Mouse (Mus musculus) E14TG2a.4 (cell line): ENCODE results near the gene Pla2g16.

Source experiments
- H3K27me3 ChIP-seq: 2 replicates; pipeline ENCODE4 v1.6.1; 2014; ENCODE audit warnings: low read length, control low read depth; ENCODE audit not compliant: insufficient read depth
- H3K36me3 ChIP-seq: 2 replicates; pipeline ENCODE4 v1.6.1; 2014; ENCODE audit warnings: low read length, control low read depth; ENCODE audit not compliant: insufficient read depth
- H3K4me1 ChIP-seq: replicated peaks from 2 replicates; pipeline ENCODE4 v1.6.1; 2014; ENCODE audit warnings: low read depth, low read length, control low read depth
- H3K4me3 ChIP-seq: replicated peaks from 2 replicates; pipeline ENCODE4 v1.5.1; 2014; ENCODE audit warnings: mild to moderate bottlenecking, low read length
- H3K9me3 ChIP-seq: 2 replicates; pipeline ENCODE4 v1.6.1; 2014; ENCODE audit warnings: low read length, control low read depth
- CTCF ChIP-seq: conservative IDR thresholded peaks from 2 replicates; pipeline ENCODE4 v1.5.1; 2014; ENCODE audit warnings: low read length
- NANOG ChIP-seq: IDR thresholded peaks from 2 replicates; pipeline ENCODE4 v1.6.1; 2014; ENCODE audit warnings: borderline replicate concordance, low read length, mixed read lengths
- POU5F1 ChIP-seq: IDR thresholded peaks from 2 replicates; pipeline ENCODE4 v1.6.1; 2014; ENCODE audit warnings: low read length, borderline replicate concordance

The Pla2g16 gene

GRCm38 (mm10) chr19:7611942-7612757 lies 54.9 kb downstream of the Pla2g16 start, which contains the start of gene Hrasls5:
Gene Hrasls5 (plus strand): TSS chr19:7612541.
- peak within 1 kb of the TSS; percentile 79 for H3K4me3 ChIP-seq
- H3K9me3 ChIP-seq, result no peaks in the 10 kb centered on the region
- H3K4me1 ChIP-seq, result peaks cover 33% of the 10 kb centered on the region
- H3K36me3 ChIP-seq, result no peaks in the 10 kb centered on the region
- TF ChIP-seq POU5F1 (no peak), CTCF (peak; percentile 26; the same call in 1 of the 2 replicates)
- peaks cover 59% of the 10 kb centered on the region for H3K27me3 ChIP-seq

GRCm38 (mm10) chr19:7613151-7613550 lies 55.9 kb downstream of the Pla2g16 start:
- H3K4me1 ChIP-seq, result peaks cover 23% of the 10 kb centered on the region
- no peaks in the 10 kb centered on the region for H3K9me3 ChIP-seq
- no peak overlapping the region for H3K4me3 ChIP-seq
- TF ChIP-seq CTCF, result no peak
- no peak for TF ChIP-seq POU5F1
- no peak for TF ChIP-seq NANOG
- H3K27me3 ChIP-seq, result peaks cover 51% of the 10 kb centered on the region
- H3K36me3 ChIP-seq, result no peaks in the 10 kb centered on the region

GRCm38 (mm10) chr19:7616231-7616930 lies 59.1 kb downstream of the Pla2g16 start:
- peaks cover 35% of the 10 kb centered on the region for H3K27me3 ChIP-seq
- TF ChIP-seq POU5F1 (no peak), CTCF (no peak), NANOG (no peak)
- H3K4me1 ChIP-seq, result peaks cover 22% of the 10 kb centered on the region
- no peaks in the 10 kb centered on the region for H3K36me3 ChIP-seq
- no peak overlapping the region for H3K4me3 ChIP-seq
- H3K9me3 ChIP-seq, result no peaks in the 10 kb centered on the region

- TF ChIP-seq POU5F1, result no peak
- no peak for TF ChIP-seq NANOG
- TF ChIP-seq CTCF, result no peak
- peaks cover 28% of the 10 kb centered on the region for H3K27me3 ChIP-seq
- peaks cover 16% of the 10 kb centered on the region for H3K4me1 ChIP-seq
- no peak overlapping the region for H3K4me3 ChIP-seq
- no peaks in the 10 kb centered on the region for H3K36me3 ChIP-seq
- H3K9me3 ChIP-seq, result no peaks in the 10 kb centered on the region
Observed at GRCm38 (mm10) chr19:7617085-7617484, 59.8 kb downstream of the Pla2g16 start.

GRCm38 (mm10) chr19:7617696-7618095 lies 60.4 kb downstream of the Pla2g16 start:
- Histone ChIP-seq H3K4me3 (no peak overlapping the region), H3K9me3 (no peaks in the 10 kb centered on the region), H3K27me3 (peaks cover 22% of the 10 kb centered on the region), H3K4me1 (peaks cover 12% of the 10 kb centered on the region), H3K36me3 (no peaks in the 10 kb centered on the region)
- peak; percentile 79 for TF ChIP-seq CTCF
- TF ChIP-seq NANOG, result no peak
- TF ChIP-seq POU5F1, result no peak

GRCm38 (mm10) chr19:7633021-7633420 lies 75.8 kb downstream of the Pla2g16 start:
- Histone ChIP-seq H3K27me3 (no peaks in the 10 kb centered on the region), H3K36me3 (no peaks in the 10 kb centered on the region), H3K4me3 (no peak overlapping the region), H3K9me3 (no peaks in the 10 kb centered on the region), H3K4me1 (no peaks in the 10 kb centered on the region)
- TF ChIP-seq CTCF (no peak), POU5F1 (no peak), NANOG (no peak)

GRCm38 (mm10) chr19:7633786-7634185 lies 76.5 kb downstream of the Pla2g16 start:
- H3K27me3 ChIP-seq, result no peaks in the 10 kb centered on the region
- no peaks in the 10 kb centered on the region for H3K9me3 ChIP-seq
- no peaks in the 10 kb centered on the region for H3K36me3 ChIP-seq
- H3K4me1 ChIP-seq, result no peaks in the 10 kb centered on the region
- TF ChIP-seq POU5F1 (no peak), CTCF (no peak), NANOG (no peak)
- no peak overlapping the region for H3K4me3 ChIP-seq
